ENCODE assay signal across 17 mouse cellular contexts in the genomic region with DNA sequence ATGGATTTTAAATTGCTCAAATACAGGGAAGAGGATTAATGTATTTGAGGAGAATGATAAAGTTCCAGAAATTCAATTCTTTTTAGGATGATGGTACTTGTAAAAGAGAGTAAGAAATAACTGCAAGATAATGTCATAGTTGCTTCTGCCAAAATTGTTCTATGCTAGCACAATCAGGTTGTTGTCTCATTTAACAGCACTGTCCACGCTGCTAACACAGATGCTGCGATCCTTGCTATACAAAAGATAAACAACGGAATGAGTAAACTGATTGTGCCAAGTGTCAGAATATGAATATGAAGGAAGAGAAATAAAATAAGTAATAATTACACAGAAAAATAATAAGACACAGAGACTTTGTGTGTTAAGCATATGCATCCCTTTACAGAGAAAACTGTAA.
"Had no signal": no experiment of that assay in that cellular context is flagged by ENCODE, and none has a peak within 500 bp of the region (broad histone marks: within the 10 kb centered on the region; RNA-seq: fewer than 3 reads in every experiment).

No protein-coding gene starts in this region.

- H3K27me3 ChIP-seq: liver, embryonic 13.5 days; neural tube, embryonic 12.5 days; neural tube, embryonic 15.5 days had no signal

- H3K4me1 ChIP-seq: liver, embryonic 13.5 days; neural tube, embryonic 12.5 days; neural tube, embryonic 15.5 days had no signal

- H3K27ac ChIP-seq: kidney, postnatal 0 days; liver, embryonic 13.5 days; neural tube, embryonic 12.5 days; neural tube, embryonic 15.5 days; stomach, postnatal 0 days had no signal

- H3K9me3 ChIP-seq: liver, embryonic 13.5 days; neural tube, embryonic 12.5 days; neural tube, embryonic 15.5 days had no signal

- H3K9ac ChIP-seq: liver, embryonic 13.5 days; neural tube, embryonic 12.5 days; neural tube, embryonic 15.5 days had no signal

- DNase-seq: kidney, adult 2 months; kidney, postnatal 25 days; liver, embryonic 13.5 days; lung, adult 2 months; lung, postnatal 14 days; lung, postnatal 4 days; right cerebral cortex, adult 18-20 months; right cerebral cortex, postnatal 14 days; right cerebral cortex, postnatal 4 days; thymus, adult 2 months; thymus, postnatal 14 days; thymus, postnatal 4 days had no signal

- H3K4me2 ChIP-seq: liver, embryonic 13.5 days; midbrain, embryonic 11.5 days; neural tube, embryonic 12.5 days; neural tube, embryonic 15.5 days had no signal

- H3K36me3 ChIP-seq: liver, embryonic 13.5 days; neural tube, embryonic 12.5 days; neural tube, embryonic 15.5 days had no signal

- H3K4me3 ChIP-seq: liver, embryonic 13.5 days; neural tube, embryonic 12.5 days; neural tube, embryonic 15.5 days had no signal
